Mouse (Mus musculus) heart, postnatal 4 days (tissue): ENCODE measurements around the gene Ltb4r1. TPM values are rescaled to one million over a fixed set of nuclear protein-coding genes. Genes with fewer than 3 reads are reported as not detected.

Experiments
- DNase-seq: peaks from one replicate; pipeline ENCODE4 v3.0.0; 2021
- total RNA-seq, 2 experiments: library from RNA; stranded (reverse); gene quantifications; 2 replicates each; pipeline ENCODE4 v1.2.3; 2021

Ltb4r1 gene
- total RNA-seq = under 1 TPM; 0.50 TPM

GRCm38 (mm10) chr14:55765696-55766095 is at the start of gene Ltb4r1:
Ltb4r1 (plus strand) TSS chr14:55765962.
- DNase-seq = no peak

DNA sequence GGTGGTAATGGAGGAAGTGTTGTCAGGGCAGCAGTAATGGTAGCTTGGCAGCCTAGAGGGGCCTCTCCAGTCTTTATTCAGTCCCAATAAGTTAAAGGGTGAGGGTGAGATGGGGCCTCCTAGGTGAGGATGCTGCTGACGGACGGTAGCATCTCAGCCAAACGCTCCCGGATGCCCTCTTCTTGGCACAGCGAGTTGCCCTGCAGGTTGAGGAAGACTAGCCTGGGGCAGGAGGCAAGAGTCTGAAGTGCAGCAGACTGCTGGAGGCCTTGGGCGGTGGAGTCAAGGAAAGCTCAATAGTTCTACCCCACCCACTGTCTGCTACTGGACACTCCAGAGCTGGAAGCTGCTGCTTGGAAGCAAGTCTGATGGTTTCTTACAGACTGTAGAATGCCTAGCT is 49.5 kb upstream of the Ltb4r1 start:
- no peak for DNase-seq

GRCm38 (mm10) chr14:55716884-55717283 is 48.9 kb upstream of the Ltb4r1 start:
- no peak for DNase-seq

DNA sequence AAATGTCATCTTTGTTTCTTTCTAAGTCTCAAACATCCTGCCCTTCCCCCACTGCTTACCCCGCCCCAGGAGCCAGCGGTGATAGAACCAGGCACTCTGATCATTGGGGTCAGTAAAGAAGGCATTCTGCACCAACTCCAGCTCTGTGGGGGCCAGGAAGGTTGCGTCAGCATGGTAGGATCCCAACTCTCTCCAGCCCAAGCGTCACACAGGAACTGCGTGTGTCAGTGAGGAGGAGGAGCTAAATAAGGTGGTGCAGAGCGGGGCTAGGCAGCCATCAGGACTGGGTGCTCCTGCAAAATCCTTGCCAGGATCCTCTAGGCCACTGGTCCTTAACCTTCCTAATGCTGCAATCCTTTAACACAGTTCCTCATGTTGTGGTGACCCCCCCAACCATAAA is 46.0 kb upstream of the Ltb4r1 start:
- DNase-seq = no peak

DNA sequence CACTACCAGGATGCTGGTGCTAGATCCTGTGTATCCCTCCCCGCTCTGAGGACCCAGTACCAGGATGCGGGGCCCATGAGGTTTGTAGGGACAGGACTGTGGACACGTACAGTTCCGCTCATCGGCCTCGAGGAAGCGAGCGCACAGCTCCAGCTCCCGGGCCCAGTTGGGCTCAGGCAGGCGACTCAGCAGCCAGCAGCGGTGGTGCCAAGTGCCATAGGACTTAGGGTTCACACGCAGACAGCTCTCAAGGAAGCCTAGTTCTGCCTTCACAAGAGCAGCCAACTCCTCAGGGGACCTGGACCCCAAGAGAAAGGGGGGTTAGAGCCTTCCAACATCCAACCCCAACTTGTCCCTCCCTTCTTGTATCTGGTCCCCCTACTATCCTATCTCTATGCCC is 45.1 kb upstream of the Ltb4r1 start:
- no peak for DNase-seq

GRCm38 (mm10) chr14:55721076-55721475 is 44.7 kb upstream of the Ltb4r1 start:
- DNase-seq = no peak

GRCm38 (mm10) chr14:55721700-55722437 is 43.9 kb upstream of the Ltb4r1 start, which contains the start of gene Rabggta:
Rabggta (minus strand) TSS chr14:55722263.
- peak; percentile 93 for DNase-seq

DNA sequence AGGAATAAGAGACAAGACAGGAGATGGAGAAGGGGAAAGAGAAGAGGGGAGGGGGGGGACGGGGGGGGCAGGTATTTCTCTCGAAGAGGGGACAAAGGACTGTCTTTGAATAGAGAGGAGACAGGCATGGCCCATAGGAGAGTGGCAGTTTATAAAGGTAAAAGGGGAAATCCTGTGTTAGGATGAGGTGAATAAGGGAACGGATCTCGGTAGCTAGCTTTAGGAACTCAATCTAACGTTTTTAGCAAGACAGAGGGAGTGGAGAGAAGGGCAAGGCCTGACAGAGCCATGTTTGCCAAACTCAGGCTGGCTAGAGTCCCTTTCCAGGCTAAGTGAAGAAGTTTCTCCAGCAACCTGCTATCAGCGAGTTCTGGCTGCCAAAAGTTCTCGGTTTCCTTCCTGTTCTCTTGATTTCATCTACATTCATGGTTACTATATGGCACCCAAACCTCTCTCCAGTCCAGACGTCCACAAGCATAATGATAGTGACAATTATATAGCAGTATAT is 43.3 kb upstream of the Ltb4r1 start:
- DNase-seq = no peak

DNA sequence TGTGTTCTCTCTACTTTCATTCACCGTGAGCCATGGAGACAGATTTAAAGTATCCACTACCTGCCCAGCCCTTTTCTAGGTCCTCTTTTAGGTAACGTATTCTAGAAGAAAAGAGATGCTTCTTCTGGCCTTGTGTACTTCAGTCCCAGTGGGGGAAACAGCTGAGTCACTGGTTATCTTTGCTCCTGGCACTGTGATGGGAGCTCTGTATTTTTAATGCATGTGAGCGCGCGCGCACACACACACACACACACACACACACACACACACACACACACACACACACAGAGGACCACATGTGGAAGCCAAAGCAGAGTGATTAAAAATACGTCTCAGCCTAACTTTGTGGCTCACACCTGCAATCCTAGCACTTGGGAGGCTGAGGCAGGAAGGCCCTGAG is 42.3 kb upstream of the Ltb4r1 start:
- DNase-seq = no peak

GRCm38 (mm10) chr14:55724411-55724871 is 41.3 kb upstream of the Ltb4r1 start:
- DNase-seq = peak; percentile 25

GRCm38 (mm10) chr14:55726261-55726660 is 39.5 kb upstream of the Ltb4r1 start:
- DNase-seq = no peak

DNA sequence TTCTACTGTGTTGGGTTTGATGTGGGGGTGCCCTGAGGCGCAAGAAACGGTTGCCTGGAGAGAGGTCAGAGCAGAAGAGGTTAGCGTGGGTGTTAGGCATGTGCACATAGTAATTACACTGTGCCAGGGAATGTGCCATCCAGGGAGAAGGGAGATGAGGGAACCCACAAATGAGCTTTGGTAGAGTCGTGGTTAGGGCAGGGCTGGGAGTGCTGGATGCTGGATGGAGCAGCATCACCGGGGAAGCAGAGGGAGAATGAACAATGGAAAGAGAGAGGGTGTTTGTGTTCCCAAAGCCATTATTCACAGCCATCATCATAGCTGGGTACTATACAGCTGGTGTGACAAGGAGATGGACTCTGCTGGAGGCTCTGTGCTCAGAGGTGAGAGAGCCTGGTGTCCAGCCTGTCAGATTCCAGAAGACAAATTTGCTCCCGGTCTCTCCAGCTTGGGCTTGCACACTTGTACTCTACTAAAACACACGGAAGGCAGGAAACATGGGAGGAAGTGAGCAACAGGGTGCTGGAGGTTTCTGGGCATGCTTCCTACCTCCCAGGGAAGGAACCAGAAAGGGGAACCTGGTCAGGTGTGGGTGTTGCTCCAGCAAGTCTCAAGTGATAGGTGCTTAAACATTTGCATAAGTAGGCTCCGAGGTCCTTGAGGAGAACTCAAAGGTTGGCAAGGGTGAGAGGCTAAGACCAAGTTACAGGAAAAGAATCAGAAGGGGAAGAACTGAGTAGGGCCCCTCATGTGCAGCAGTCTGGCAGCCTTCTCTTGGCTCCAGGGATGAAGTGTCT is 37.7 kb upstream of the Ltb4r1 start:
- DNase-seq = no peak

GRCm38 (mm10) chr14:55730116-55730515 is 35.6 kb upstream of the Ltb4r1 start:
- DNase-seq = no peak

DNA sequence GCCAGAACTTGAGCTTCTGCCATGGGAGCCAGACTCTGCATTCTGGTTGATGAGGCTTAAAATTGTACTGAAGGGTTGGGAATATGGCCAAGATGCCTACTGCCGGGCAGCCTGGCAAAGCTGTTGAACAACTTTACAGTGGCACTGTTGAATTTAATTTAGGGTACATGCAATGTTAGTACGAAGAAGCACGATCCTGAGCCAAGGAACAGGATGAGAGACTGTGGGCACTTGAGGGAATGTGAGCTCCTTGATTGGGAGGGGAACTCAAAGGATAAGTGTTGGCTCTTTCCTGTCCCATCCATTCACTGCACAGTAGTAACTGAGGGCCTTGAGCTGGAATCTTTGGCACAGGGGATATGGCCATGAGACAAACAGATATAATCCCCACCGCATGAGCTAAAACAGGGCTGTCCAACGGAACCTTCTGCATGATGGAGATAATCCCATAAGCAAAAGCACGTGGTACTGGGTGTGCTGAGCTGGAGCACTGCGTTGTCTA is 35.2 kb upstream of the Ltb4r1 start:
- no peak for DNase-seq

GRCm38 (mm10) chr14:55733889-55734288 is 31.9 kb upstream of the Ltb4r1 start:
- DNase-seq = no peak

DNA sequence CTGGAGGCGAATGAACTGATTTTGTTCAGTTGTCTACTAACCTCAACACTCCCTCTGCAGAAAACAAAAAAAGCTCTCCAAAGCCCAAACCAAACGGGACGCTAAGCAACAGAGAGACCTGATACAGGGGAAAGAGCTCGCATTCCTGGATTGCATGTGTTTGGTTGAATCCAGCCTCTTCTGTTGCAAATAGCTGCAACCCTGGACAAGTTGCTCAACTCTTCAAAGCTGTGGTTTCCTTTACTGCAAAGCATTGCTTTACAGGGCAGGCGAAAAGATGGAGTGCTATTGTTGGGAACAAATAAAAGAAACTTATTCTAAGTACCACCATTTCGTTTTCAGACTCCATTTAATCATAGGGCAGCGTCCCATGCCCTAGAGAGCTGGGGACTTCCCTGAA is 30.9 kb upstream of the Ltb4r1 start:
- no peak for DNase-seq

GRCm38 (mm10) chr14:55735334-55735733 is 30.4 kb upstream of the Ltb4r1 start:
- no peak for DNase-seq

DNA sequence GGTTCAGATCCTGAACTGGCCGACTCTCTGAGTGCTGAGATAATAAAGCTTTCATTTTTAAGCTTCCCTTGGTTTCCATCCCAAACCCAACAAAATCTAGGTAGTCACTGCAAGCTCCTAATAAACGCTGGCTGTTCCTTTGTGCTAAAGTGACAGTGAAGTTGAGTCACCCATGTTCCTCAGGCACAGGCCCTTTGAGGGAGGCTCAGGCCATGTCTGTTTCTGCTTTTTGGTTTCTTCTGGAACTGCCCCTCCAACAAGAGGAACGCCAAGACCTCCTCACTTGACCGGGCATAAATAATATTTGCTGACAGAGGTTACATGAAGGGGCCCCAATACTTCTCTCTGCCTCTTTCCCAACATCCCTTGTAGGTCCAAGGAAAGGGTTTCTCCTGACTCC is 30.0 kb upstream of the Ltb4r1 start:
- no peak for DNase-seq

DNA sequence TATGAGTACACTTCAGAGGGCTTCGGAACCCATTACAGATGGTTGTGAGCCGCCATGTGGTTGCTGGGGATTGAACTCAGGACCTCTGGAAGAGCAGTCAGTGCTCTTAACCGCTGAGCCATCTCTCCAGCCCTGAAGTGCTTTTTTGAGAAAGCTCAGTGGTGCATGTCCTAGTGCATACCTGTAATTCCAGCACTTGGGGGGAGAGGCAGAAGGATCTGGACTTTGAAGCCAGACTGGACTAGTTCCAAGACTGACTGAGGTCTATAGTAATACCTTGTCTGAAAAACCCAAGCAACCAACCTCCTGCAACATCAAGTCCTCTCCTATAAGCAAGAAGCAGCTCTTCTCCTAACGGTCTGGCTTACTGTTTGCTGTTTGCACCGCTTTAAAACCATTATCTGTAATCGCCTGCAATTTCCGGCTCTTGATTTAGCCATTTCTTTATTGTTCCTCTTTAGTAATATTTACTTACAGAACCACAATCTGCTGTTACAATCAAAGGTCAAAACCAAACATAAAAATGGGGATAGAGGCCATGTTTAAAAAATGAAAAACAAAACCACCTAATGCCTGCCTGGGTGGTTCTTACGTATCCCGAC is 28.6 kb upstream of the Ltb4r1 start:
- no peak for DNase-seq

- DNase-seq = peak; percentile 93
Measured at GRCm38 (mm10) chr14:55743711-55744110, 22.1 kb upstream of the Ltb4r1 start.

- peak; percentile 91 for DNase-seq
Measured at GRCm38 (mm10) chr14:55745180-55745860, 20.4 kb upstream of the Ltb4r1 start, which contains the start of the genes Dhrs1 and Nop9. Dhrs1 (minus strand) TSS chr14:55745690. Nop9 (plus strand) TSS chr14:55745693.

GRCm38 (mm10) chr14:55745861-55746237 is 19.9 kb upstream of the Ltb4r1 start:
- no peak for DNase-seq
